Mouse (Mus musculus) NIH3T3 (cell line): ENCODE data around the gene Sox5.

ENCODE experiments used
- DNase-seq: peaks from one replicate; pipeline ENCODE4 v3.0.0-alpha.2; 2012; ENCODE audit warnings: low read depth

Gene Sox5

GRCm38 (mm10) chr6:144659115-144660108 lies 122.4 kb downstream of the Sox5 start:
- DNase-seq: peak; percentile 55

- no peak for DNase-seq
Observed at GRCm38 (mm10) chr6:144652876-144653275, 128.9 kb downstream of the Sox5 start.

DNA sequence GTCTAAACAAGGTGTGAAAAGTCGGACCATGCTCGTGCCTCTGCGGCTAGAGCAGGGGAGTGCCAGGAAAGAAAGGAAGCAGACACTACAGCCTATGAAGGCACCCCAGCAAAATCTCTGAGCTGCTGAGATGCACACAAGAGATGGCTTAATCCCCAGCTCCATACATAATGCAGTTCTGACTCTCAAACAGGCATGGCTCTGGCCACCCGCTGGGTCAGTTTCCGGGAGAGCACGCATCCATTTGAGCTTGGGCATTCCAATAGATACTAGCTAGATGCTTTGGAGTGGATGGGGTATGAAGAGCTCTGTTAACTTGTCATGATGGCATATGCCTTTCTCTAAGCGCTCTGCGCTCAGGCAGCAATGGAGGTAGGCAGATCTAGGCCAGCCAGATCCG lies 132.9 kb downstream of the Sox5 start:
- no peak for DNase-seq

- DNase-seq: no peak
Observed at GRCm38 (mm10) chr6:144648124-144648591, 133.6 kb downstream of the Sox5 start.

DNA sequence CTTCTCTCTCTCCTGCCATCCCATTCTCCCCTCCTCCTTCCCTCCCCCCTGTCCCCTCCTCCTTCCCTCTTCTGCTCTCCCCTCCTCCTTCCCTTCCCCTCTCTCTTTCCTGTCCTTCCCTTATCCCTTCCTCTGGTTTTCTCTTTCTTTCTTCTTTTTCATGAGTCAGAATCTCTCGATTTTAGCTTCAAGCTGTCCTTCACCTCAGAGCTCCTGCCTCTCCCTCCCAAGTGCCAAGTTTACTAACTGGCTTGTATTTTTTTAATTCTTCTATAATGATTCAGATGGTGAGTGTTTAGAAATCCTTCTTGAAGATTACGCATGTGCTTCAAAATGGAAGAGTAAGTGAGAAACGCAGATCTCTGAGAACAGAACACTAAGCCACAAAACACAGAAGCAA lies 135.4 kb downstream of the Sox5 start:
- peak; percentile 62 for DNase-seq

DNA sequence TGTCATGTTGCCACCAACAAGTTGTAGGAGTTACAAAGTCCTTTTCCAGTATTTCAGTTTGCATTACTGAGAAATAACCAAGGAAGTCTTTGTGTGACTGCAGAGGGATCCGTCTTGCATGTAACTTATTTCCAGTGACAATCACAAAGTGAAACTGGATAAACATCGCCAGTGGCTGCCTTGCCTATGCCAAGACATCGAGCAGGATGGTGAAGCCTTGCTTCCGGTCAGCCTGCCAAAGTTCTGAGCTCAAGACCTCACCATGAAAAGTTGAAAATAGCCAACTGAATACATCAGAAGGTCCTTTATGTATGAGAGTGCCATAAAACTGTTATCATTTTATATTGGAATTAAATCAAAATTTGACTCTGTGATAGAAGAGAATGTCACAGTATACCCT lies 136.0 kb downstream of the Sox5 start:
- no peak for DNase-seq

GRCm38 (mm10) chr6:144644711-144645110 lies 137.1 kb downstream of the Sox5 start:
- DNase-seq: peak; percentile 58

DNA sequence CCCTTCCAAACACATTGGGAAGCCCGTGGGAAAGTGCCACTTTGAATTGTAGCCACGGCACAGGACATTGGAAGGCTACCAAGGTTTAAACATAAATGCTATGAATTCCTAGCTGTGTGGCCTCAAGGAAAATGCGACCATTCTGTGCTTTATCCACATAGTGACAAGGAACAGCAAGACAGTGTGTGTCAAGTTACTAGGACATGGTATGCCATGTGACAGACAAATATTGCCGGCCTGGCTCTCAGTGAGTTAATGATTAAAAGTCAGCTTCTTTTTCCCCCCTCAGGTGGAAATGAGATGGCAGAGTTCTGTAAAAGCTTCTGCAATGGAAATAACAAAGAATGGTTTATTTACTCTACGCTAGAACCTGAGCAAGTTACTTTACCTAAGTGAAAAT lies 138.2 kb downstream of the Sox5 start:
- no peak for DNase-seq

- no peak for DNase-seq
Observed at GRCm38 (mm10) chr6:144641888-144642287, 139.9 kb downstream of the Sox5 start.

DNA sequence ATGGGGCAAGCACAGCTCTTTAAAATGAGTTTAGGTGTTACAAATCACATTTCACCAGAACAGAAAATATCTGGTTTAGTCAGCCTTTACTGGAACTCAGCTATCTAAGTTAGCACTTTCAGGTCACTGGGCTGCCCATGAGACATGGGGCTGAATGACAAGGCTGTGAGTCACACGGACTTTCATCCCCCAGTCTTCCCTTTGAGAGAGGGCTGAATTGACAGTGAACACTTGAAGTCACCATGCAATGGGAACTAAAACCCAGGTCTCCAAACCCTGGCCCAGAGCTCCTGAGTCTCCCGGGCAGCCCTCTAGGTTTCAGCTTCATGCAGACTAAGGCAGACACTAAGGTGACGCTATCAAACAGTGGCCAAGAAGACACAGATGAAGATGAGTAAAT lies 141.2 kb downstream of the Sox5 start:
- peak; percentile 75 for DNase-seq

- DNase-seq: no peak
Observed at GRCm38 (mm10) chr6:144638547-144638946, 143.2 kb downstream of the Sox5 start.

DNA sequence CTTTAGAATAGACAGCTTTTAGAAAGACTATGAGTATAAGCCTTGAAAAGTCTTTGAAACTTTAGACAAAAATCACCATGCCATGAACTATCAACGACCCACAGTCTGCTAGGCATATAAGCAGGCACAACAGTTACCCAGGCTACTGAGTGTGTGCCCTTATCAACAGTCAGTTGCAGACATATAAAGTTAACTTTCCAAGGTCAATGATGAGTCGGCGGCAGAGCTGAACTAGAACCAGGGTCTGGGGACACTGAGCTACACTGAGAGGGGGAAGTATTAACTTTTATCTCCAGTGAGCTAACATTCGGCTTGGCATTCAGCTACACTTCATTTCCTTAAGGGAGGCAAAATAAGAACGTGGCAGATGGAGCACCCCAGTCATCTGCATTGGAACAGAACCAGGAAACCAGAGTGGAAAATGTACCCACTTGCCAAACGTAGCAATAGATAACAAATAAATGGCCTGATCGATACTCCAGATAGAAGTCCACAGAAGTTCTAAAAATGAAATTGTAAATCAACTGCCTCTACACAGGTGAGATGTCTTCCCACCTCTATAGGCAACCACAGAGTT lies 154.2 kb downstream of the Sox5 start:
- DNase-seq: no peak

GRCm38 (mm10) chr6:144621089-144621769 lies 160.5 kb downstream of the Sox5 start:
- no peak for DNase-seq

DNA sequence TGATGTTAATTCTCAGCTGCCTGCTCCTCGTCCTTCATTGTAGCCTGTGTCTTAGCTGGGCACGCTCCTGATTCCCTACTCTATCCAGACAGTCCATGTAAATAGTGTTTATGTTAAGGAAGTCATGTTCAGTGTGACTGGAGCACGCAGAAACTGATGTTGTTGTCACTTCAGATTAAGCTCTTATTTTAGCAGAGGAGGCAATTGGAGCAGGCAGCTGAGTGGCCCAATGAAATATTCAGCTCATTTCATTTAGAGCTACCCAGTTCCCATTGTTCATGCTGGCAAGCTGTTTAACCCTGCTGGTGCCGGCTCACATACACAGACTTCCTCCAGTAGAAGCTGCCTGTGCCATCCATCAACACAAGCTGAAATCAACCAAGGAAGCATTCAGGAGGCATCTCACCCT lies 170.4 kb downstream of the Sox5 start:
- no peak for DNase-seq

DNA sequence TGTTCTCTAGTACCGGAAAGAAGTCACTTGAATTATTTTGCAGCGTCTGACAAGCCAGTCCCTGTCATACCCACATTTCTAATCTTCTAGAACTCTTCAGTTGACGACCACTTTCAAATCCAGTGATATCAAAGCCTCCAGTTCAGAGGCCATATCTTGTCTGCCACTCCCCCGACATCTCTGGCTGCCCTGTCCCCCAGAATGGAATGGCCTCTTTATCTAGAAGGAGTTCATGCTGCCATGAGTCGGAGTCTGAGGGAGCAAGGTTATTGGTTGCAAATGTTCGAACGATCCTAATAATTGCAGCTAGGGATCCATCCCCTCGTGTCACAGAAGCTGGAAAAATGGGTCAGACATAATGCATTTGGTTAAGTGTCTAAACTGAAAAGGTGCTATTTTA lies 170.9 kb downstream of the Sox5 start:
- DNase-seq: no peak

DNA sequence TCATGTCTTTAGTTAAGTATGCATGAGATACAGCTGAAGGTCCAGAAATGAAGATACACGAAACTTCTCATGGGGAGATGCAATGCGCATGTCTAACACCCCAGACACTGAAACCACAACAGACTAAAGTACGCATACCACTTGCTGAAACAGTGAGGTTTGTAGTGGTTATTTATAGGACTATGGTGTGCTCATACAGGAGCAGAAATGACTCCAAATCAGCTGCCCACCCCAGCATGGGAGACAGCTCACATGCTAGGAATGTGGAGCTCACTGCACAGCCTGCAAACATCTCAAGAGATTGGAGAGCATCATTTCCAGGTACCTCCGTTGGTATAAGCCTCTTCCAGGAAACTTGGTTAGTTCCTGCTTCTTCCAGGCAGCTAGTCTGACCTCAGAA lies 178.9 kb downstream of the Sox5 start:
- DNase-seq: peak; percentile 52

- no peak for DNase-seq
Observed at GRCm38 (mm10) chr6:144600351-144600750, 181.4 kb downstream of the Sox5 start.

- no peak for DNase-seq
Observed at GRCm38 (mm10) chr6:144598324-144598973, 183.3 kb downstream of the Sox5 start.

DNA sequence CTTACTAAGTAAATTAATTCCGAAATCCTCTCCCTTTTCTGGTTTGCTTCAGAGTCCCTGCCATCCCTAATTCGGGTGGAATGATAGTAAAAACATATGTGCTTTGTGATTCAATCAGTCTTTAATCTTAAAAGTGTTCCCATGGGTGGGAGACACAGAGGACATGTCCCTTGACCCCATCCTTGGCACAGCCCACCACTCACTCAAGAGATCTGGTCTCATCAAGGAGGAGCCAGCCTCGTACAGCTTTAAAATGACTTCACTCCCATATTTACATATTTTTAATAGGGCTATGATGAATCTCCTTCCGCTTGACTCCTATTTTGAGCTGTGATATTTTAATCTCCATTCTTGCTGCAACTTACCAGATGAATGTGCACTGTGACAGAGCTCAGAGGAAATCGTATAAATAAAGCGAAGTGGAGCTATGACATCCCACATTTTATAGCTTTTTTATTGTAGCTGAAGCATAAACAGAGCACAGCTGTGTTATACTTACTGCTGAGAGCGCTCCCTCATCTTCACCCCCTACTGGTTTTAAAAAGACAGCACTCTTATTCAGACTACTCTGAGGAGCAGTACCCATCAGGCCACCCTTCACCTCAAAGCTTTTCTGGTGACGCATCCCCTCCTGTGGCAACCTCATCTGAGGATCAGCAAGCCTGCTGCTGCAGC lies 185.1 kb downstream of the Sox5 start:
- DNase-seq: no peak

DNA sequence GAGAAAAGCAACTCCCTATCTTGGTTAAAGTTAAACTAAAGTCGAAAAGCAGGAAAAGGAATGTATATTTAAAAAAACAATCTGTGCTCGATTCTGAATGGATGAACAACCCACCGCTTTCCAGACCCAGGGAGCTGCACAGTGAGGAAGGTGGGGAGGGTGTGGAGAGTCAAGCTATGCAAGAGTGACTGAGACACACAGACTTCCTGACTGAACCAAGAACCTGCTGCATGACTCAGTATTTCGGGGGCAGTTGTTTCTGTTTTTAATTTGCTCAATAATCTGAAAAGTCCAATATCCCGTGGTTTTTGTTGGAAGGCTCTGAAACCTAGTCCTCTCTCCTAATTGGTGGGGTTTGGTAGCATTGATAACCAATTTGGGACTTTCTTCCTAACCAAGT lies 196.9 kb downstream of the Sox5 start:
- peak; percentile 60 for DNase-seq

DNA sequence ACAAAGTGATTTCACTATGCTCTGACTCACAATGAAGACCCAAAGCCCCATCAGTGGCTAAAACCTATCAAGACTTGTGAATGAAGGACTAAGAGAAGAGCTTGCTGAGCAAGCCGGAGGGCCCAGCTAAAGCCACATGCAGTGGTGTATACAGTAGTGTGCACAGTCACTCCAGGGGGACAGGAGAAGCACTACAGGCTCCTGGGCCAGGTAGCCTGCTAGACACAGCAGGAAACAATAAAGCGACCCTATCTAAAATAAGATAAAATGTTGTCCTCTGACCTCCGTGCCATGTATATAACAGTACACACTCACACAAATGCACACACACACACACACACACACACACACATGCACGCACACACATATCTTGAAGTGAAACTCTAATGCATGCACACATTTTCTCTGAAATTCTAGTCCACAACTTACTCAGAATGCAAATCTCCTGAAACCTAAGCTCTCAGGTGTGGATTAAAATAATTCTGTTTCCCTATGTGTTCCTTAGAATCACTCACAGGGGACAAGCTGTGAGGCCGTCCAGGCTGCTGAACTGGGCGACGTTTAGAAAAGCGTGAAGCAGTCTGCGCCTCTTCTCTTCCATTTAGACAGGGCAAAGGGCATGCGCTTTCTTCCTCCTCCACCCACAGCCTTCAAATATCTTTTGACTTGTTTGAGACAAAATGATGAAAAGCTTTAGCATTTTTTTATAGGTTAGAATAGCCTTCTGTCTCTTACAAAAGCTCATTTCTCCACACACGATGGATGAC lies 197.5 kb downstream of the Sox5 start:
- DNase-seq: no peak
